Mouse (Mus musculus) stomach, postnatal 0 days (tissue): Measurements from ENCODE around the gene Tpp1.

ENCODE experiments used
- CTCF ChIP-seq: IDR thresholded peaks from 2 replicates; pipeline ENCODE4 v1.5.1; 2016; ENCODE audit warnings: antibody characterized with exemption, low read depth, mild to moderate bottlenecking, moderate library complexity
- EP300 ChIP-seq: optimal IDR thresholded peaks from 2 replicates; pipeline ENCODE3; 2016; ENCODE audit warnings: antibody characterized with exemption

- peak; percentile 63 for TF ChIP-seq CTCF
- TF ChIP-seq EP300 = no peak
These were observed 8.0 kb downstream of the Tpp1 start, which contains the start of gene Taf10 for GRCm38 (mm10) chr7:105743926-105744590.
